Mouse (Mus musculus) myocyte (in vitro differentiated cells): ENCODE measurements around the gene Irf2. TPM values are rescaled to one million over a fixed set of nuclear protein-coding genes. Genes with fewer than 3 reads are reported as not detected.

Source experiments
- H3K27me3 ChIP-seq: one replicate; pipeline ENCODE4 v1.6.1; 2011; ENCODE audit not compliant: control insufficient read depth, insufficient read depth, insufficient read length
- H3K36me3 ChIP-seq: one replicate; pipeline ENCODE4 v1.6.1; 2011; ENCODE audit not compliant: control insufficient read depth, insufficient read depth
- H3K4me2 ChIP-seq: one replicate; pipeline ENCODE4 v1.6.1; 2011; ENCODE audit warnings: low read depth, control low read depth
- H3K4me3 ChIP-seq: one replicate; pipeline ENCODE4 v1.5.1; 2011; ENCODE audit warnings: mild to moderate bottlenecking, control low read depth, moderate library complexity
- H3K79me2 ChIP-seq: one replicate; pipeline ENCODE4 v1.6.1; 2011; ENCODE audit not compliant: control insufficient read depth, insufficient read depth
- H3ac ChIP-seq: one replicate; pipeline ENCODE4 v1.6.1; 2011; ENCODE audit not compliant: control insufficient read depth, insufficient read length
- CEBPB ChIP-seq: IDR thresholded peaks from 2 replicates; pipeline ENCODE4 v1.6.1; 2011; ENCODE audit warnings: mild to moderate bottlenecking, moderate library complexity; ENCODE audit not compliant: poor library complexity, insufficient read depth, severe bottlenecking
- E2F4 ChIP-seq: IDR thresholded peaks from one replicate; pipeline ENCODE4 v1.6.1; 2011; ENCODE audit warnings: mild to moderate bottlenecking, control low read depth, moderate library complexity; ENCODE audit not compliant: insufficient read depth
- MAX ChIP-seq: IDR thresholded peaks from one replicate; pipeline ENCODE4 v1.6.1; 2011; ENCODE audit warnings: low read depth, mild to moderate bottlenecking, control low read depth
- MYOD1 ChIP-seq, 3 experiments: IDR thresholded peaks; one replicate each; pipeline ENCODE4 v1.6.1; 2011; ENCODE audit warnings: control low read depth in 2 of 3, low read depth in 2 of 3, mild to moderate bottlenecking in 2 of 3, moderate library complexity in 1 of 3; ENCODE audit not compliant: insufficient read length in 2 of 3, control insufficient read depth in 1 of 3
- MYOG ChIP-seq, 3 experiments: IDR thresholded peaks; one replicate each; pipeline ENCODE4 v1.6.1; 2011; ENCODE audit warnings: control low read depth in 2 of 3, low read depth in 2 of 3, mild to moderate bottlenecking in 2 of 3; ENCODE audit not compliant: insufficient read length in 2 of 3, control insufficient read depth in 1 of 3, insufficient read depth in 1 of 3
- POLR2A ChIP-seq: IDR thresholded peaks from one replicate; pipeline ENCODE4 v1.6.1; 2011; ENCODE audit warnings: low read depth, mild to moderate bottlenecking, control low read depth, moderate library complexity; ENCODE audit not compliant: insufficient read length
- POLR2AphosphoS2 ChIP-seq: IDR thresholded peaks from one replicate; pipeline ENCODE4 v1.6.1; 2011; ENCODE audit warnings: low read depth, control low read depth; ENCODE audit not compliant: insufficient read length
- REST ChIP-seq: IDR thresholded peaks from one replicate; pipeline ENCODE4 v1.6.1; 2011; ENCODE audit warnings: mild to moderate bottlenecking, control low read depth, moderate library complexity; ENCODE audit not compliant: insufficient read depth, insufficient read length
- SRF ChIP-seq: IDR thresholded peaks from one replicate; pipeline ENCODE4 v1.6.1; 2011; ENCODE audit warnings: low read depth; ENCODE audit not compliant: control insufficient read depth, insufficient read length
- TCF12 ChIP-seq: IDR thresholded peaks from one replicate; pipeline ENCODE4 v1.6.1; 2011; ENCODE audit warnings: mild to moderate bottlenecking, control low read depth; ENCODE audit not compliant: poor library complexity, insufficient read depth, severe bottlenecking
- TCF3 ChIP-seq: IDR thresholded peaks from one replicate; pipeline ENCODE4 v1.6.1; 2011; ENCODE audit warnings: low read depth, control low read depth; ENCODE audit not compliant: insufficient read length
- USF1 ChIP-seq: IDR thresholded peaks from one replicate; pipeline ENCODE4 v1.6.1; 2011; ENCODE audit warnings: low read depth, mild to moderate bottlenecking, control low read depth, moderate library complexity
- polyA plus RNA-seq: library from polyadenylated mRNA; unstranded; fragments of >200 nt; fragmentation: generic; extraction: Trizol; gene quantifications from one replicate; pipeline ENCODE4 v1.2.1, GENCODE M21; 2012; ENCODE audit warnings: missing spikeins

Gene Irf2
- polyA plus RNA-seq, 1 experiment = 8.8 TPM

- TF ChIP-seq MYOG (IDR thresholded peaks at IDR 0.05; ENCODE audit: control insufficient read depth in 1 of 3, insufficient read depth in 1 of 3, insufficient read length in 2 of 3, low read depth in 2 of 3) (no peak), TCF12 (no peak), REST (no peak), POLR2AphosphoS2 (no peak), POLR2A (no peak), TCF3 (no peak), USF1 (no peak), MYOD1 (IDR thresholded peaks at IDR 0.05; ENCODE audit: control insufficient read depth in 1 of 3, insufficient read length in 2 of 3, low read depth in 2 of 3) (no peak), E2F4 (no peak), CEBPB (no peak), MAX (no peak), SRF (no peak)
- Histone ChIP-seq H3K27me3 (no peaks in the 10 kb centered on the region), H3K79me2 (peaks cover 72% of the 10 kb centered on the region), H3K36me3 (no peaks in the 10 kb centered on the region), H3ac (no peak overlapping the region), H3K4me2 (no peak overlapping the region), H3K4me3 (no peak overlapping the region)
Observed at GRCm38 (mm10) chr8:46789091-46789881, 49.8 kb downstream of the Irf2 start.

- Histone ChIP-seq H3K4me3 (no peak overlapping the region), H3K36me3 (peaks cover 8% of the 10 kb centered on the region), H3ac (no peak overlapping the region), H3K27me3 (no peaks in the 10 kb centered on the region), H3K79me2 (peaks cover 56% of the 10 kb centered on the region), H3K4me2 (no peak overlapping the region)
- TF ChIP-seq SRF (no peak), MYOG (IDR thresholded peaks at IDR 0.05; ENCODE audit: control insufficient read depth in 1 of 3, insufficient read depth in 1 of 3, insufficient read length in 2 of 3, low read depth in 2 of 3) (no peak), POLR2A (no peak), POLR2AphosphoS2 (no peak), MAX (no peak), CEBPB (no peak), E2F4 (no peak), TCF3 (no peak), TCF12 (no peak), MYOD1 (IDR thresholded peaks at IDR 0.05; ENCODE audit: control insufficient read depth in 1 of 3, insufficient read length in 2 of 3, low read depth in 2 of 3) (no peak), REST (no peak), USF1 (no peak)
Observed at GRCm38 (mm10) chr8:46791664-46792371, 52.3 kb downstream of the Irf2 start.

GRCm38 (mm10) chr8:46792653-46793052 is 53.1 kb downstream of the Irf2 start:
- Histone ChIP-seq H3K79me2 (peaks cover 47% of the 10 kb centered on the region), H3K36me3 (peaks cover 8% of the 10 kb centered on the region)
- TF ChIP-seq USF1 (no peak), E2F4 (no peak), MYOG (IDR thresholded peaks at IDR 0.05; ENCODE audit: control insufficient read depth in 1 of 3, insufficient read depth in 1 of 3, insufficient read length in 2 of 3, low read depth in 2 of 3) (no peak), SRF (no peak), POLR2A (no peak)

GRCm38 (mm10) chr8:46793248-46793647 is 53.7 kb downstream of the Irf2 start:
- TF ChIP-seq POLR2AphosphoS2 (no peak), POLR2A (no peak), MYOG (IDR thresholded peaks at IDR 0.05; ENCODE audit: control insufficient read depth in 1 of 3, insufficient read depth in 1 of 3, insufficient read length in 2 of 3, low read depth in 2 of 3) (no peak), MAX (no peak), SRF (no peak), TCF12 (no peak), USF1 (no peak), MYOD1 (IDR thresholded peaks at IDR 0.05; ENCODE audit: control insufficient read depth in 1 of 3, insufficient read length in 2 of 3, low read depth in 2 of 3) (no peak), TCF3 (no peak), E2F4 (no peak), CEBPB (no peak), REST (no peak)

More at GRCm38 (mm10) chr8:46792653-46793052, 53.1 kb downstream of the Irf2 start:
- no peak overlapping the region for H3K4me2 ChIP-seq
- H3ac ChIP-seq = no peak overlapping the region
- H3K4me3 ChIP-seq = no peak overlapping the region
- H3K27me3 ChIP-seq = no peaks in the 10 kb centered on the region

More at GRCm38 (mm10) chr8:46793248-46793647, 53.7 kb downstream of the Irf2 start:
- no peaks in the 10 kb centered on the region for H3K27me3 ChIP-seq
- no peak overlapping the region for H3K4me2 ChIP-seq
- no peak overlapping the region for H3K4me3 ChIP-seq
- H3K36me3 ChIP-seq = peaks cover 10% of the 10 kb centered on the region
- peaks cover 41% of the 10 kb centered on the region for H3K79me2 ChIP-seq
- no peak overlapping the region for H3ac ChIP-seq
